Mouse (Mus musculus): ENCODE measurements around the gene Rpl13a. TPM values are rescaled to one million over a fixed set of nuclear protein-coding genes. Genes with fewer than 3 reads are reported as not detected.
A peak's percentile ranks its signal among the peaks of the same experiment; 100 is the strongest.
"Not testable (repeated sequence)": the region's sequence is repeated elsewhere in the genome, so short reads cannot be mapped to it uniquely, and the experiment has no call there.

Rpl13a gene
- total RNA-seq (2021) = 100 to 1,000 TPM; 643 to 706 TPM
- long read RNA-seq, experiment 1, transcript Rpl13a-201 (8 exons, 1,047 nt) = major isoform, 208 of 220 reads
- long read RNA-seq, experiment 1, transcript Rpl13a-203 (8 exons, 734 nt) = minor isoform, 5 of 220 reads
- long read RNA-seq, experiment 1, partial matches to known transcripts = 0 of 220 reads
- long read RNA-seq, experiment 1, other reads (novel, unspliced or antisense) = 3 of 220 reads
- long read RNA-seq, experiment 2, transcript Rpl13a-203 (8 exons, 734 nt) = minor isoform, 6 of 261 reads
- long read RNA-seq, experiment 2, transcript Rpl13a-201 (8 exons, 1,047 nt) = major isoform, 217 of 261 reads
- long read RNA-seq, experiment 2, partial matches to known transcripts = 11 of 261 reads
- long read RNA-seq, experiment 2, other reads (novel, unspliced or antisense) = 25 of 261 reads

- DNase-seq (ENCODE audit: low spot score) = peak; percentile 99
These were observed at the start of gene Rpl13a for GRCm38 (mm10) chr7:45128624-45129246. TSS of gene Rpl13a (minus strand) at chr7:45128761.

DNA sequence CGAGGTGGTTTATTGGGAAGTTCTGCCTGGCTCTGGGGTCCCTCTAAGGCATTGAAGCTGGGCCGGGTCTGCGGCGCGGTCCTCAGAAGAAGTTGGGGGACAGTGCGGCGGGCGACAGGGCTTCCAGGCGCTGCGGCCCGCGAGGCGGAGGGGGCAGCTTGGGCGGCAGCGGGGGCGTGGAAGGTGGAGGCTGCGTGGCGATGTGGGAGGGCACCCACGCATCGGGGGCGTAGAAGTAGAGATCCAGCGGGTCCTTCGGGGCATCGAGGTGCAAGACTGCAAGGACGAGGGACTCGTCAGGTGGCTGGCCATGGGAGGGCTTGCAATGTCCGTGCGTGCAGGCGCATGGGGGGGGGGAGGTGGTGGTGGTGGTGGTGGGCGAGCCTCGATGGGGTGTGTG lies 47.8 kb upstream of the Rpl13a start:
- DNase-seq (ENCODE audit: low spot score) = no peak

DNA sequence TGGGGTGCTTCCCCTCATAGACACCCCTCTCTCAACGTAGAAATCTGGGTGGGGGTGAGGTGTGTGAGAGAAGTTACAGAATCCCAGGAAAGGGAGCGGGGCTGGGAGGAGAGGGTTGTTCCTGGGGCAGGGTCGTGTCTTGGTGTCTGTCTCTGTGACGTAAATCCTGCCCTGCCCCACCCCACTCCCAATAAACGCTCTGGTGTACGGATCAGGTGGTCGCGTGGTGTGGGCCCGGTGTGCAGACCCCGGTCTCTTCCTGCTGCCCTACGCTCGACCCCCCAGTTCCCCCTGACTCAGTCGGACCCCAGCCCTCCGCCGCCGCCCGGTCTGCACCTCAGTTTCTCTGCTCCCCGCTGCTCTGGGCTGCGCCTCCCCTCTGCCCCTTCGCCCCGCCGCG lies 47.4 kb upstream of the Rpl13a start:
- no peak for DNase-seq (ENCODE audit: low spot score)

GRCm38 (mm10) chr7:45175398-45175797 lies 46.8 kb upstream of the Rpl13a start:
- DNase-seq (ENCODE audit: low spot score) = no peak

- DNase-seq (ENCODE audit: low spot score) = no peak
These were observed 46.2 kb upstream of the Rpl13a start for GRCm38 (mm10) chr7:45174567-45175280.

GRCm38 (mm10) chr7:45173772-45174171 lies 45.2 kb upstream of the Rpl13a start:
- DNase-seq (ENCODE audit: low spot score) = not testable (repeated sequence)

DNA sequence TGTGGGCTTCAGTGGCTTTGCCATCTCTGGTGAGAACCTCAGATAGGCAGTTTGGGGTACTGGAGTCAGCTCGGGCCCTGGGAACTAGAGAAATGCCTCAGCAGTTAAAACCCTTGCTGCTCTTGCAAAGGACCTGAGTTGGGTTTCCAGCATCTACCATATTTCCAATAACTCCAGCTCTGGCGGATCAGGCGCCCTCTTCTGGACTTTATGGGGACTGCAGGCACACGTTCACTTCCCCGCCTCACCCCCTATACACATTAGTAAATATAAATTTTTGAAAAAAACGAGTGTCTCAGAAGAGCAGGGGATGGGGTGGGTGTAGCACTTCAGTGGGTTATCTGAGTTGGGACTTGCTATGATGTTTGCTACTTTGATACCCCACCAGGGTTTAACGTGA lies 44.4 kb upstream of the Rpl13a start:
- DNase-seq (ENCODE audit: low spot score) = no peak

DNA sequence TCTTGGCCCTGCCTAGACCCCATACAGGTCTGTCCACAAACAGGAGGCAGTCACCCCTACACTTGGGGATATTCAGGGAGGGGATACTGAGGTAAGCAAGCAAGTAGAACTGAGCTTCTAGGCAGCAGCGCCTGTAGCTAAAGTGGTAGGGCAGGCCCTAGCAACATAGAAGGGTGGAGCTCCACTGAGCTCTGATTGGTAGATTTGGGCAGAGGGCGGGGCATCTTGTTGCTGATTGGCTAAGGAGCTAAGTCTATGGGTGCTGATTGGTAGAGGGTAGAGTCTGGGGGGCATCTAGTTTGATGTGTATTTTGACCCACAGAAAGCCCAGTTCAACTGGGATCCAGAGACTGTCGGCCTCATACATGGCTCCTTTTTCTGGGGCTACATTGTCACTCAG lies 40.9 kb upstream of the Rpl13a start:
- DNase-seq (ENCODE audit: low spot score) = no peak

DNA sequence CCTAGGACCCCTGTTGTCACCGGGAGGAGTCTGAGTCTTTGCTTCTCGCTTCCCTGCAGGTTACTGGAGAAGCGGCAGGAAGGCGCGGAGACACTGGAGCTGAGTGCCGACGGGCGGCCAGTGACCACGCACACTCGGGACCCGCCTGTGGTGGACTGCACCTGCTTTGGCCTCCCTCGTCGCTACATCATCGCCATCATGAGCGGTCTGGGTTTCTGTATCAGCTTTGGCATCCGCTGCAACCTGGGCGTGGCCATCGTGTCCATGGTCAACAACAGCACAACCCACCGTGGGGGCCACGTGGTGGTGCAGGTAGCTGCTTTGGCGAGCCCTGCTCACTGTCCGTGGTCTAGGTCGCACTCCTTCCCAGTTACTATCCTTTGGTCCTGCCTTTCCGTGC lies 40.1 kb upstream of the Rpl13a start:
- DNase-seq (ENCODE audit: low spot score) = no peak

DNA sequence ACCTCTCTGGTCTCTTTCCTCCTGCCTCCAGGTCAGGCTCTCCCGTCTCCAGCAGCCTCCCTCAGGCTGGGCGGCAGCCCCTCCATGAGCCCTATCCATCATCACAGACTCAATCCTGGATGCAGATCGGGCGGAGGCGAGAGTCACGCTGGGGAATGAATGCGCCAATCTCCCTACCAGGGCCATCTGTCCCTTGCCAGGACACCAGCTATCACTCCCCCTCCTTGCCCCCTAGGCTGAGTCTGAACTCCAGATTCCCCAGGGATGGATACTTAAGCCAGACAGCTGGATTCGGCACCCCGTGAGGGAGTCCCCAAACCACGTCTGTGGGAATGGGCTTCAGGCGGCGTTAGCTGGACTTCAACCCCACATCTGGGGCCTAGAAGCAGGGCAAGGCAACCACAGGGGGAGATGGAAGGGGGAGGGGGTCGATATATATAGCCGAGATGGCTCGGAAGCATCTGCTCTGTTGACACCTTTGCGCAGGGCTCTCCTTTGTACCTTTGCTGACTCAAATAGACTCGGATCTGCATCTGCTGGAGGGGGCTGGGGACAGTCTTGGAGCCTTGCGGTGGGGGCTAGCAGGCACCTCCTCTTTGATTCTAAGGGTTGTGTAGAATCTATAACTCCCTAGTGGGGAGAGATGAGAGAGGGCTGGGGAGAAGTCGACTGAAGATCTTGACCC lies 39.3 kb upstream of the Rpl13a start:
- no peak for DNase-seq (ENCODE audit: low spot score)

GRCm38 (mm10) chr7:45166950-45167401 lies 38.4 kb upstream of the Rpl13a start:
- DNase-seq (ENCODE audit: low spot score) = no peak

DNA sequence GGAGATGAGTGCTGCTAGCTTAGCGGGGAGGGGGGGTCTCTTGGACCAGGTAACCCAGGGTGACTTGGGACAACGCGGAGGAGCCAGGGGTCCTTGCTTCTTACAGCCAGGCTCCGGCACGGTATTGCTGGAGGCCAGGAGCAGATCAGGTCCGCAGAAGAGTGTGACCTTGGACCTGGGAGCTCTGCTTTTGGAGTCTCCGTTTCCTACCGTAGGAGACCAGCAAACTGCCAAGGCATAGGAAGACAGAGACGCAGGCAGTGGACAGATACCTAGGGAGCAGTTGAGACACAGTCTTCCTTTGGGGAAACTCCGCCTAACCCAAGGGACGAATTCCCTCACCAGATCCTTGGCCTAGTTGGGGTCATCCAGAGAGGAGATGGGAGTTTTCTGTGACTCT lies 37.1 kb upstream of the Rpl13a start:
- no peak for DNase-seq (ENCODE audit: low spot score)

- no peak for DNase-seq (ENCODE audit: low spot score)
These were observed 36.3 kb upstream of the Rpl13a start for GRCm38 (mm10) chr7:45164833-45165232.

GRCm38 (mm10) chr7:45163735-45164490 lies 35.4 kb upstream of the Rpl13a start, which contains the start of gene Slc17a7:
TSS of gene Slc17a7 (plus strand) at chr7:45163949.
- no peak for DNase-seq (ENCODE audit: low spot score)

DNA sequence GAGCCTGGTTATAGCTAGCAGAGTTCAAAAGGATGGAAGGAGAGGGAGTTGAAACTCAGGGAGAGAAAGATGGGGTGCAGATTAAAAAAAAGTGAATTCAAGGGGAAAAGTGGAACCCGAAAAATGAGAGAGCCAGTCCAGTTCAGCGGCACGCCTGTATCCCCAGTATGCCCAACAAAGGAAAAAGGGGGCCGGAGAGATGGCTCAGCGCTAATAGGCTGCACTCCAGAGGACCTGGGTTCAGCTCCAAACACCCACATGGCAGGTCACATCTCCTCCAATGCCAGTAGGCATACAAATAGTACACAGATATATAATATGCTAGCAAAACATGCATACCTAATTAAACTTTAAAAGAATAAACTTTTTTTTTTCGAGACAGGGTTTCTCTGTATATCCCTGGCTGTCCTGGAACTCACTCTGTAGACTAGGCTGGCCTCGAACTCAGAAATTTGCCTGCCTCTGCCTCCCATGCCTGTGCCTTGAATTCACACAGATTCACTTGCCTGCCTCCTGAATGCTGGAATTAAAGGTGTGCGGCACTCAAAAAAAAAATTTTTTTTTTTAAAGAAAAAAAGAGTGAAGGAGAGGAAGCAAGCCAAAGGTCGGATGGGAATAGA lies 34.5 kb upstream of the Rpl13a start:
- no peak for DNase-seq (ENCODE audit: low spot score)

GRCm38 (mm10) chr7:45162551-45162950 lies 34.0 kb upstream of the Rpl13a start:
- DNase-seq (ENCODE audit: low spot score) = no peak

GRCm38 (mm10) chr7:45161612-45162473 lies 33.3 kb upstream of the Rpl13a start:
- peak; percentile 88 for DNase-seq (ENCODE audit: low spot score)

DNA sequence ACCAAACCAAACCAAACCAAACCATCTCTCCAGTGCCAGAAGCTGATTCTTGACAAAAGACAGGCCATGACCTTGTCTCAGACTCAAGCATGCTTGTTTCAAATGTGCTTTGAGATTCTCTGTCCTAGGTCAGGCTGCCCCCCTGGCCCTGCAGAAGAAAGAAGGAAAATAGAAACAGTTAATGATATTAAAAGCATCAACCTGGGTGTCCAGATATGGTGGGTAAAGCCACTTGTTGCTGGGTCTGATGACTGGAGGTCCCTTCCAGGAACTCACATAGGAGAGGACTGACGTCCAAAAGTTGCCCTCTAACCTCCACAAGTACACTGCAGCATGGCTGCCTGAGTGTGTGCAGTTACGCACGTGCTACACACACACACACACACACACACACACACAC lies 32.3 kb upstream of the Rpl13a start:
- no peak for DNase-seq (ENCODE audit: low spot score)

DNA sequence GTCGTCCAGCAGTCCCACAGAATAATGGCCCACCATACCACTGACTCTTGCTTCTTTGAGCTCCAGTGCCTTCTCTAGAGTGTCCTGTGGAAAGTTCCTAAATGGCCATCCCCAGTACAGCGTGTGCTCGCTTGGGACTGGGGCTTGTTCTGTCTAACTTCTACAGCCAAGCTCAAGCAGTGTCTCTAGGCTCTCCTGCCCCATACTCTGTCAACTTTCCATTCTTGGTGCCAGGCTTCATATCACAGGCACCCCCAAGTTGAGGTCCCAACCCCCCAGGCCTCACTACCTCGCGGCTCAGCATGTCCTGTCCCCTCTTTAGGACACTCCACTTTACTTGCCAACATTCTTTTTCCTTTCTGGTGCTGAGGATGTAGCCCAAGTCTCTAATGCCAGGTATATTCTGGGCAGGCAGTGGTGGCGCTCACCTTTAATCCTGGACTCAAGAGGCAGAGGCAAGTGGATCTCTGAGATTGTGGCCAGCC lies 31.8 kb upstream of the Rpl13a start:
- DNase-seq (ENCODE audit: low spot score) = no peak
